Mouse (Mus musculus): Measurements from ENCODE around the gene Zfp53. TPM values are rescaled to one million over a fixed set of nuclear protein-coding genes. Genes with fewer than 3 reads are reported as not detected.

Zfp53 gene
- polyA plus RNA-seq, 1 experiment from 2014 or later: 5.3 TPM

DNA sequence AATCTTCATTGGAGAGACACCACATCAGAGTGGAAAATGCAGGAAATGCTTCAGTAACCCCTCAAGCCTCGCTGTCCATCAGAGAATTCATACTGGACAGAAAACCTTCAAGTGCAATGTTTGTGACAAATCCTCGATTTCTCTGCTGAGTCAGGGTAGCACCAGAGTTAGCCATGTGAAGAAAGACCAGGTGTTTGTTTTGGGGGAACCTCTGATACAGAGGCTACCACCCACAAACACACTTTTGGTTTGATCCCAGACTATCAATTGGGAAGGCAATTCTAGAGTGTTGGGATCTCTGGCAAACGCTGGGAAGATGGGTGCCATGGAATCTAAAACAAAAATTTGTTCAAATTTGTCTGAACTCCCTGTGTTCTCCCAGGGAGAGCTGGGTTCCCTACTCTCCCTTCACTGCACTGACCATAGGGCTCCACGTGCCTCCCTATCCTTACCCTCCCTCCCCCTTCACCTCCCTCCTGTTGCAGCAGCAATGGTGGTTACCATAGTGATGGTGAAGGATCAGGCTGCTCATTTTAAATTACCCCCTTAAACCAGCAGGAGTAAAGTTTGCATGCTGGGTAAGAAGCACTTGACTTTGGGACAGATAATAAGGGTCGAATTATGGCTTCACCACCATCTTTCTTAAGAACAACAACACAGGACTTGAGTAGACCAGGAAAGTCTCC, 42.0 kb downstream of the Zfp53 start:
- no peak overlapping the region for H3K4me3 ChIP-seq (ENCODE audit: control insufficient read depth in 1 of 2, insufficient read depth in 1 of 2, low read depth in 1 of 2, low read length in 2 of 2)
- no peak overlapping the region for H3K4me2 ChIP-seq (ENCODE audit: low read length)
- WGBS: 68% methylated on average over 5 of the region's 5 CpGs

DNA sequence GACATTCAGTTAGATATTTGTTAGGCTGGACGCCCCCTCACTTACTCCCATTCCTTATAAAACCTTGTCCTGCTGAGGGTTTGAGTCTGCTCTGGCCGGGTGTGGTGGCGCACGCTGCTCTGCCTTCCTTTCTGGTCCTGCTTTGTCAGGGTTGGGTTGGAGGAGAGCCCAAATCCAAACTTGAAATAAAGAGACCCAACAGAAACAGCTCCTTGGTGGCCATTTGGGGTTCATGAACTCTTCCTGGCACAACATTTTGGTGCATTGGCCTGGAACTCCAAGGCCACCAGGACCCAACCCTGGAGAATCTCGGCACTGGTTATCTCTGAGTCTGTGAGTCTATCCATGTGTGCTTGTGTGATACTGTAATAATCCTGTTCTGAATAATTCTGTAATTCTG, 42.8 kb downstream of the Zfp53 start:
- H3K27ac ChIP-seq (replicated peaks in 1 of 2; ENCODE audit: control insufficient read depth in 1 of 2, insufficient read depth in 1 of 2, low read depth in 2 of 2, low read length in 2 of 2): peak overlapping the region; percentile 93 to 96
- peak overlapping the region; percentile 57 to 72 for H3K4me3 ChIP-seq (ENCODE audit: control insufficient read depth in 1 of 2, insufficient read depth in 1 of 2, low read depth in 1 of 2, low read length in 2 of 2)
- H3K4me1 ChIP-seq (ENCODE audit: control insufficient read depth in 2 of 2, insufficient read depth in 2 of 2, low read length in 2 of 2): peaks cover 6 to 22% of the 10 kb centered on the region in 2 experiments
- H3K9me3 ChIP-seq (ENCODE audit: control insufficient read depth, low read length): no peaks in the 10 kb centered on the region
- WGBS: 47% methylated on average over 5 of the region's 5 CpGs
- ATAC-seq (ENCODE audit: insufficient number of reproducible peaks, insufficient read depth, low FRiP score, low read depth): no peak
- no peaks in the 10 kb centered on the region for H3K36me3 ChIP-seq (ENCODE audit: control insufficient read depth, insufficient read depth, low read length)
- H3K4me2 ChIP-seq (ENCODE audit: low read length): peak overlapping the region; percentile 75
- no peaks in the 10 kb centered on the region for H3K27me3 ChIP-seq (ENCODE audit: control insufficient read depth, insufficient read depth, low read length)
- peak overlapping the region; percentile 93 for H3K9ac ChIP-seq (ENCODE audit: low read length)

More for the DNA sequence above, 42.0 kb downstream of the Zfp53 start:
- no peak overlapping the region for H3K27ac ChIP-seq (replicated peaks in 1 of 2; ENCODE audit: control insufficient read depth in 1 of 2, insufficient read depth in 1 of 2, low read depth in 2 of 2, low read length in 2 of 2)
- no peak for ATAC-seq (ENCODE audit: insufficient number of reproducible peaks, insufficient read depth, low FRiP score, low read depth)
- peaks cover 6 to 22% of the 10 kb centered on the region in 2 experiments for H3K4me1 ChIP-seq (ENCODE audit: control insufficient read depth in 2 of 2, insufficient read depth in 2 of 2, low read length in 2 of 2)
- no peaks in the 10 kb centered on the region for H3K36me3 ChIP-seq (ENCODE audit: control insufficient read depth, insufficient read depth, low read length)
- H3K27me3 ChIP-seq (ENCODE audit: control insufficient read depth, insufficient read depth, low read length): no peaks in the 10 kb centered on the region
- no peak overlapping the region for H3K9ac ChIP-seq (ENCODE audit: low read length)
- H3K9me3 ChIP-seq (ENCODE audit: control insufficient read depth, low read length): no peaks in the 10 kb centered on the region

DNA sequence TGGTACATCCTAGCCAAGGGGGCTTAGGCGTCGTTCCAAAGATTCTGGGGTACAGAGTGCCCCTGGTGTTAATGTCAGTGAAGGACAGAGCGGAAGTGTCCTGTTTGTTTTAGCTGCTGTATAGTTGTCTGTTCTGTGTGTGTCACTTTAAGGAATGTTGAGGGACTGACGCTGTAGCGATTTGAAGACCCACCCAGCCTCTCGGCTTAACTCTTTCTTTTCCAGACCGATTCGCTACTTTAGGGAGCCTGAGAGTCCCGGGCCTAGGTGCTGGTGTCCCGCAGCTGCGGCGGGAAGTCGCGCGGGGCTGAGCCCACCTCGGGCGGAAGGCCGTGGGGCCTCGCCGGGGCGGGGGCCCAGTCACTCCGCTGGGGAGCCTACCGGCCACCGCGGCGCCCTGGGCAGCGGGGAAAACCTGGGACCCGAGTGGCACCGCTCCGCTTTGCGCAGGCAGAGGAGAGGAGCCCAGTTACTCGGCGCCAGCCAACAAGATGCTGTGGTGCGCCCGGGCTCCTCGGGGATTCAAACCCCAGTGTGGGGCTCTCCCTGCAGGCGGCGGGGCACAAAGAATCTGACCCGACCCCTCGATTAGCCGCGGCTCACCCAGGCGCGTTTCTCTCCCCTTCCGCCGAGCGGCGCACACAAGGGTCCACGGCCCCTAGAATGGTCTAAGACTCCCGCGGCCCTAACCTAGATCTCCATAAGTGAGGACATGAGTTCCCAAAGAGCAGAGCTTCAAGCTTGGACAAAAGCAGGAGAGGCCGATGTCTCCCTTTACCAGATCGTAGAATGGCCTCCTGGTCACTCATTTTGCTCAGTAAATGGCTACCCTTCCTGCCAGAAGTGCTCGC, 43.5 kb downstream of the Zfp53 start:
- H3K27me3 ChIP-seq (ENCODE audit: control insufficient read depth, insufficient read depth, low read length): no peaks in the 10 kb centered on the region
- WGBS: under 1% methylated on average over 49 of the region's 54 CpGs
- peaks cover 6 to 22% of the 10 kb centered on the region in 2 experiments for H3K4me1 ChIP-seq (ENCODE audit: control insufficient read depth in 2 of 2, insufficient read depth in 2 of 2, low read length in 2 of 2)
- peak overlapping the region; percentile 93 for H3K9ac ChIP-seq (ENCODE audit: low read length)
- H3K4me2 ChIP-seq (ENCODE audit: low read length): peak overlapping the region; percentile 75
- peak; percentile 82 for ATAC-seq (ENCODE audit: insufficient number of reproducible peaks, insufficient read depth, low FRiP score, low read depth)
- no peaks in the 10 kb centered on the region for H3K9me3 ChIP-seq (ENCODE audit: control insufficient read depth, low read length)
- peak overlapping the region; percentile 93 to 96 for H3K27ac ChIP-seq (replicated peaks in 1 of 2; ENCODE audit: control insufficient read depth in 1 of 2, insufficient read depth in 1 of 2, low read depth in 2 of 2, low read length in 2 of 2)
- peak overlapping the region; percentile 57 to 72 for H3K4me3 ChIP-seq (ENCODE audit: control insufficient read depth in 1 of 2, insufficient read depth in 1 of 2, low read depth in 1 of 2, low read length in 2 of 2)
- H3K36me3 ChIP-seq (ENCODE audit: control insufficient read depth, insufficient read depth, low read length): no peaks in the 10 kb centered on the region

GRCm38 (mm10) chr17:21533961-21534360, 45.2 kb downstream of the Zfp53 start:
- no peak for ATAC-seq (ENCODE audit: insufficient number of reproducible peaks, insufficient read depth, low FRiP score, low read depth)
- Histone ChIP-seq H3K36me3 (ENCODE audit: control insufficient read depth, insufficient read depth, low read length) (no peaks in the 10 kb centered on the region), H3K4me3 (ENCODE audit: control insufficient read depth in 1 of 2, insufficient read depth in 1 of 2, low read depth in 1 of 2, low read length in 2 of 2) (no peak overlapping the region), H3K27me3 (ENCODE audit: control insufficient read depth, insufficient read depth, low read length) (no peaks in the 10 kb centered on the region), H3K27ac (replicated peaks in 1 of 2; ENCODE audit: control insufficient read depth in 1 of 2, insufficient read depth in 1 of 2, low read depth in 2 of 2, low read length in 2 of 2) (0 out of 4 replicates have a peak overlapping the region, but pooled peaks of 1 of the 2 experiments have one; percentile 33), H3K4me1 (ENCODE audit: control insufficient read depth in 2 of 2, insufficient read depth in 2 of 2, low read length in 2 of 2) (peaks cover 6 to 22% of the 10 kb centered on the region in 2 experiments), H3K9ac (ENCODE audit: low read length) (no peak overlapping the region; the same call in 1 of the 2 replicates), H3K9me3 (ENCODE audit: control insufficient read depth, low read length) (no peaks in the 10 kb centered on the region), H3K4me2 (ENCODE audit: low read length) (0 out of 2 replicates have a peak overlapping the region, but pooled peaks have one; percentile 6)
- 84% methylated on average over 1 of the region's 1 CpGs for WGBS

GRCm38 (mm10) chr17:21534460-21535095, 45.8 kb downstream of the Zfp53 start:
- Histone ChIP-seq H3K4me2 (ENCODE audit: low read length) (peak overlapping the region; percentile 67), H3K9ac (ENCODE audit: low read length) (peak overlapping the region; percentile 76; the same call in 1 of the 2 replicates), H3K27ac (replicated peaks in 1 of 2; ENCODE audit: control insufficient read depth in 1 of 2, insufficient read depth in 1 of 2, low read depth in 2 of 2, low read length in 2 of 2) (peak overlapping the region; percentile 26 to 74), H3K27me3 (ENCODE audit: control insufficient read depth, insufficient read depth, low read length) (no peaks in the 10 kb centered on the region), H3K4me1 (ENCODE audit: control insufficient read depth in 2 of 2, insufficient read depth in 2 of 2, low read length in 2 of 2) (peaks cover 6 to 22% of the 10 kb centered on the region in 2 experiments), H3K36me3 (ENCODE audit: control insufficient read depth, insufficient read depth, low read length) (no peaks in the 10 kb centered on the region), H3K9me3 (ENCODE audit: control insufficient read depth, low read length) (no peaks in the 10 kb centered on the region), H3K4me3 (ENCODE audit: control insufficient read depth in 1 of 2, insufficient read depth in 1 of 2, low read depth in 1 of 2, low read length in 2 of 2) (no peak overlapping the region)
- 14% methylated on average over 4 of the region's 4 CpGs for WGBS
- ATAC-seq (ENCODE audit: insufficient number of reproducible peaks, insufficient read depth, low FRiP score, low read depth): no peak

DNA sequence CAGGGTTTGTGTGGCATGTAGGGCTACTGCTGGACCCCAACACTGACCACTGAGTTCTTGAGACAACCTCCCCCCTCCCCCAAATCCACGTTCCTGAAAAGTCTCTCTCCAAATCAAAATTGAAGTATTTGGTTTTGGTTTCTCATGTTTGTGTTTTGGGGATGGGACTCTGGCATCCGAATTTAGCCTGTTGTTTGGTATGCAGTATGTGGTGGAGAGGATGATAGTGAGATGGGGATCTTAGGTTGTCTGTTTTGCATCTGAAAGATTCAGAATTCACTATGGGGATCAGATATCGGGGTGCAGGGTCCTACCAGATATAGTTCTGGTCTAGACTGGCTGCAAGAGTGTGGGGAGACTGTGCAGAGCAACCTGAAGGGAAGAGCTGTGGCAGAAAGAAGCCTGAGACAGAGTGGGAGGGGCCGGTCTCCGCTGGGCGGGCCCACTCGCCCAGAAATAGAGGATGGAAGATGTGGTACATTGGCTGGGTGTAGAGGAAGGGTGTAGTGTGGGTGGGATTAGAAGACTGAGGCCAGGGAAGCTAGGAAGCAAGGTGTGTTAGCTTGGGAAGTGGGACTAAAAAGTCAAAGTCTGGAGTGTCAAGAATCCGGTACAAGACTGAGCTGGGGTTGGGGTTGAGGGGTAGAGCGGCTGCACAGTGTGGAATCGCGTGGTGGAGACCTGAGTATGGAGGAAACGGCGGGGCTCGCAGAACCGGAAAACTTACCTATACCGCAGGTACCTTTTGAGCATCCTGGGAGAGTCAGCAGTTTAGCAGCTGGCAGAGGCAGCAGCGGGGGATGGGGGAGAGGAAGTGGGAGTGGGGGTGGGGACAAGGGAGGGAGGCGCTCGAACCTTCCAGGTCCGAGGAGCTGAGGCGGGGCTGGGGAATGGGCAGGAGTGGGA, 46.6 kb downstream of the Zfp53 start, which contains the start of gene Zfp52:
TSS of gene Zfp52 (plus strand) at position 444 of the 906 bp plus-strand sequence.
- Histone ChIP-seq H3K36me3 (ENCODE audit: control insufficient read depth, insufficient read depth, low read length) (no peaks in the 10 kb centered on the region), H3K9me3 (ENCODE audit: control insufficient read depth, low read length) (no peaks in the 10 kb centered on the region), H3K27me3 (ENCODE audit: control insufficient read depth, insufficient read depth, low read length) (no peaks in the 10 kb centered on the region), H3K27ac (replicated peaks in 1 of 2; ENCODE audit: control insufficient read depth in 1 of 2, insufficient read depth in 1 of 2, low read depth in 2 of 2, low read length in 2 of 2) (peak within 1 kb of the TSS; percentile 26 to 74), H3K4me1 (ENCODE audit: control insufficient read depth in 2 of 2, insufficient read depth in 2 of 2, low read length in 2 of 2) (peaks cover 6 to 22% of the 10 kb centered on the region in 2 experiments), H3K4me2 (ENCODE audit: low read length) (peak within 1 kb of the TSS; percentile 67), H3K4me3 (ENCODE audit: control insufficient read depth in 1 of 2, insufficient read depth in 1 of 2, low read depth in 1 of 2, low read length in 2 of 2) (peak within 1 kb of the TSS; percentile 55 to 60), H3K9ac (ENCODE audit: low read length) (peak within 1 kb of the TSS; percentile 76)
- WGBS: 2% methylated on average over 21 of the region's 21 CpGs
- ATAC-seq (ENCODE audit: insufficient number of reproducible peaks, insufficient read depth, low FRiP score, low read depth): peak; percentile 75

Measured in heart, embryonic 14.5 days (tissue).